9 mouse cellular contexts compared by ENCODE assay signal in the genomic region with DNA sequence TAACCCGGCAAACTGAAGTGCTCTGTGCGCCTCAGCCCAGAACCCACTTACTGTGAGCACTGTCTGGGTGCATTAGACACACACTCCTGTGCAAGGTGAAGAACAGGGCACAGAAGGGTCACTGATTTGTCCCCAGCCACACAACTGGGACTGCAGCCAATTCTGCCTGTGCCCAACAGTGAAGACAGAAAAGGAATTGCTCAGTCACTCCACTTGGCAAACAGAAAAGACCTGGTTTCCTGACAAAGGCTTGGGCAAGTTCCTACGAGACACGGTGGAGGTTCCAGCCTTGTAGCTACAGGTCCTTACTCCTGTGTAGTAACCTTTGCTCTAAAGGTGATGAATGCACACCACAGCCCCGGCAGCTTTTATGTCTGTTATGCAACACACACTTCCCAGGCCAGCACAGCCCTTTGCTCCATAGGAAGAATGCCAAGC. TPM values are rescaled to one million over a fixed set of nuclear protein-coding genes. Genes with fewer than 3 reads are reported as not detected.
A peak's percentile ranks its signal among the peaks of the same experiment; 100 is the strongest.
DNase-seq lines count a peak whose midpoint lies in the region; ATAC-seq lines count a peak whose summit lies in the region.
"Had no signal": no experiment of that assay in that cellular context is flagged by ENCODE, and none has a peak within 500 bp of the region (broad histone marks: within the 10 kb centered on the region; RNA-seq: fewer than 3 reads in every experiment).

No protein-coding gene starts in this region.

- no peak overlapping the region for H3K9ac ChIP-seq in liver, embryonic 15.5 days
- H3K9ac ChIP-seq in hindbrain, embryonic 14.5 days = no peak overlapping the region

- peak; percentile 54 for DNase-seq in adrenal gland, adult 2 months
- DNase-seq in adrenal gland, adult 18-20 months (ENCODE audit: low spot score in 2 of 2) = no peak
- peak; percentile 59 to 77 for DNase-seq in urinary bladder, adult 18-20 months (ENCODE audit: low spot score in 2 of 2)
- DNase-seq in urinary bladder, postnatal 10 days (ENCODE audit: low spot score) = no peak
- DNase-seq in yolk sac, embryonic 10.5 days (ENCODE audit: low spot score) = peak; percentile 69
- DNase-seq in embryo, embryonic 10 days (ENCODE audit: low spot score) = no peak
- DNase-seq in hindbrain, embryonic 14.5 days (ENCODE audit: low spot score) = no peak

- H3K27ac ChIP-seq in liver, embryonic 15.5 days (replicated peaks) = 0 out of 2 replicates have a peak overlapping the region, but pooled peaks have one; percentile 53
- H3K27ac ChIP-seq in hindbrain, embryonic 14.5 days = no peak overlapping the region
- H3K27ac ChIP-seq: kidney, postnatal 0 days had no signal

- WGBS in liver, embryonic 15.5 days (ENCODE audit: insufficient replicate concordance) = 64% methylated on average over 5 of the region's 5 CpGs
- WGBS in hindbrain, embryonic 14.5 days = 70% methylated on average over 5 of the region's 5 CpGs

- H3K4me1 ChIP-seq in liver, embryonic 15.5 days (replicated peaks) = peaks cover 32% of the 10 kb centered on the region
- no peaks in the 10 kb centered on the region for H3K4me1 ChIP-seq in hindbrain, embryonic 14.5 days (replicated peaks; ENCODE audit: control insufficient read depth, insufficient read depth, low read length)

- no peaks in the 10 kb centered on the region for H3K27me3 ChIP-seq in liver, embryonic 15.5 days
- no peaks in the 10 kb centered on the region for H3K27me3 ChIP-seq in hindbrain, embryonic 14.5 days (ENCODE audit: control insufficient read depth, insufficient read depth, low read length)

- H3K4me2 ChIP-seq in liver, embryonic 15.5 days = no peak overlapping the region
- no peak overlapping the region for H3K4me2 ChIP-seq in hindbrain, embryonic 14.5 days (replicated peaks)

- no peaks in the 10 kb centered on the region for H3K9me3 ChIP-seq in liver, embryonic 15.5 days (replicated peaks)
- no peaks in the 10 kb centered on the region for H3K9me3 ChIP-seq in hindbrain, embryonic 14.5 days (ENCODE audit: control insufficient read depth, low read length)

- ATAC-seq in liver, embryonic 15.5 days (ENCODE audit: insufficient read depth) = peak; percentile 61; the same call in 1 of the 2 replicates
- ATAC-seq in hindbrain, embryonic 14.5 days (ENCODE audit: low FRiP score) = no peak

- H3K36me3 ChIP-seq in liver, embryonic 15.5 days (replicated peaks) = 0 out of 2 replicates have a peak, but pooled peaks cover 8% of the 10 kb centered on the region
- peaks cover 8% of the 10 kb centered on the region; the same call in 1 of the 2 replicates for H3K36me3 ChIP-seq in hindbrain, embryonic 14.5 days (replicated peaks; ENCODE audit: control insufficient read depth, insufficient read depth)

- H3K4me3 ChIP-seq in liver, embryonic 15.5 days (replicated peaks) = no peak overlapping the region
- no peak overlapping the region for H3K4me3 ChIP-seq in hindbrain, embryonic 14.5 days (replicated peaks; ENCODE audit: low read length)

RNA-seq across cellular contexts. Expression of gene Fam161b, which starts 23.0 kb away (rescaled TPM):
- 1 to 10 TPM; 2.0 to 2.3 TPM for total RNA-seq in adrenal gland, adult 2 months (2021)
- polyA plus RNA-seq in adrenal gland, adult 2 months (2012; rRNA removed) = 0.87 and 0.99 TPM in 2 replicates
- 1 to 10 TPM; 3.2 to 4.5 TPM for total RNA-seq in adrenal gland, adult 18-20 months (2021)
- polyA plus RNA-seq in liver, embryonic 15.5 days (2015; fragmentation: Nextera tagmentation; extraction: Ambion mirVana) = 1.0 and 1.4 TPM in 2 replicates
- polyA plus RNA-seq in hindbrain, embryonic 14.5 days (2014; fragmentation: Nextera tagmentation; extraction: Ambion mirVana) = 15.3 and 16.0 TPM in 2 replicates

RNA-seq across cellular contexts. Expression of gene Coq6, which starts 23.2 kb away (rescaled TPM):
- total RNA-seq in adrenal gland, adult 2 months (2021) = 10 to 100 TPM; 57.3 to 59.7 TPM
- 65.9 and 78.5 TPM in 2 replicates for polyA plus RNA-seq in adrenal gland, adult 2 months (2012; rRNA removed)
- total RNA-seq in adrenal gland, adult 18-20 months (2021) = 10 to 100 TPM; 67.4 to 80.8 TPM
- 24.7 and 25.5 TPM in 2 replicates for polyA plus RNA-seq in liver, embryonic 15.5 days (2015; fragmentation: Nextera tagmentation; extraction: Ambion mirVana)
- 40.1 and 41.5 TPM in 2 replicates for polyA plus RNA-seq in hindbrain, embryonic 14.5 days (2014; fragmentation: Nextera tagmentation; extraction: Ambion mirVana)

RNA-seq across cellular contexts. Expression of gene Entpd5, which starts 24.2 kb away (rescaled TPM):
- total RNA-seq in adrenal gland, adult 2 months (2021) = 100 to 1,000 TPM; 124 to 126 TPM
- 11.9 and 14.8 TPM in 2 replicates for polyA plus RNA-seq in adrenal gland, adult 2 months (2012; rRNA removed)
- 100 to 1,000 TPM in 1 of 2 experiments, 10 to 100 TPM in 1; 77.4 to 111 TPM for total RNA-seq in adrenal gland, adult 18-20 months (2021)
- polyA plus RNA-seq in liver, embryonic 15.5 days (2015; fragmentation: Nextera tagmentation; extraction: Ambion mirVana) = 13.7 and 14.6 TPM in 2 replicates
- 11.3 and 13.6 TPM in 2 replicates for polyA plus RNA-seq in hindbrain, embryonic 14.5 days (2014; fragmentation: Nextera tagmentation; extraction: Ambion mirVana)

RNA-seq across cellular contexts. Expression of gene Bbof1, which starts 24.2 kb away (rescaled TPM):
- 1 to 10 TPM; 2.7 to 3.4 TPM for total RNA-seq in adrenal gland, adult 2 months (2021)
- not detected in 2 replicates for polyA plus RNA-seq in adrenal gland, adult 2 months (2012; rRNA removed)
- total RNA-seq in adrenal gland, adult 18-20 months (2021) = 1 to 10 TPM; 1.4 to 1.5 TPM
- polyA plus RNA-seq in liver, embryonic 15.5 days (2015; fragmentation: Nextera tagmentation; extraction: Ambion mirVana) = 0.21 and 0.26 TPM in 2 replicates
- polyA plus RNA-seq in hindbrain, embryonic 14.5 days (2014; fragmentation: Nextera tagmentation; extraction: Ambion mirVana) = 2.6 and 3.0 TPM in 2 replicates

RNA-seq across cellular contexts. Expression of gene Rnf113a2, which starts 32.3 kb away (rescaled TPM):
- total RNA-seq in adrenal gland, adult 2 months (2021) = 10 to 100 TPM; 16.0 to 19.6 TPM
- 0.73 and 0.86 TPM in 2 replicates for polyA plus RNA-seq in adrenal gland, adult 2 months (2012; rRNA removed)
- total RNA-seq in adrenal gland, adult 18-20 months (2021) = 10 to 100 TPM; 14.3 to 20.2 TPM
- polyA plus RNA-seq in liver, embryonic 15.5 days (2015; fragmentation: Nextera tagmentation; extraction: Ambion mirVana) = 12.2 and 12.6 TPM in 2 replicates
- polyA plus RNA-seq in hindbrain, embryonic 14.5 days (2014; fragmentation: Nextera tagmentation; extraction: Ambion mirVana) = 22.0 and 23.8 TPM in 2 replicates

Comparison
In these comparisons a context has a peak if more than half of its experiments do, and no peak if none do; other contexts are left out.
1. DNase-seq: peak in adrenal gland, adult 2 months (single experiment), urinary bladder, adult 18-20 months (2 of 2) and yolk sac, embryonic 10.5 days (single experiment); none in adrenal gland, adult 18-20 months (0 of 2), urinary bladder, postnatal 10 days (single experiment), embryo, embryonic 10 days (single experiment) and hindbrain, embryonic 14.5 days (single experiment).